Mouse (Mus musculus) hindbrain, embryonic 12.5 days (tissue): Measurements from ENCODE around the gene Lce1d. TPM values are rescaled to one million over a fixed set of nuclear protein-coding genes. Genes with fewer than 3 reads are reported as not detected.

Experiments used
- ATAC-seq: fragments of 200-750 bp; cut with Nextera tagmentation; 2 replicates; pipeline ENCODE4 v1.8.0; 2017; ENCODE audit warnings: moderate TSS enrichment; ENCODE audit not compliant: low FRiP score
- H3K27ac ChIP-seq: fragments of 300-500 bp; sonication (generic); 2 replicates; pipeline ENCODE4 v1.5.1; 2016; ENCODE audit warnings: mild to moderate bottlenecking
- H3K27me3 ChIP-seq: fragments of 300-500 bp; sonication (generic); 2 replicates; pipeline ENCODE4 v1.6.1; 2016; ENCODE audit warnings: mild to moderate bottlenecking
- H3K36me3 ChIP-seq: fragments of 300-500 bp; sonication (generic); 2 replicates; pipeline ENCODE4 v1.6.1; 2016; ENCODE audit warnings: mild to moderate bottlenecking
- H3K4me1 ChIP-seq: fragments of 300-500 bp; sonication (generic); 2 replicates; pipeline ENCODE4 v1.6.1; 2016
- H3K4me2 ChIP-seq: fragments of 300-500 bp; sonication (generic); replicated peaks from 2 replicates; pipeline ENCODE4 v1.6.1; 2016; ENCODE audit warnings: mild to moderate bottlenecking
- H3K4me3 ChIP-seq: fragments of 300-500 bp; sonication (generic); 2 replicates; pipeline ENCODE4 v1.5.1; 2016; ENCODE audit warnings: mild to moderate bottlenecking
- H3K9ac ChIP-seq: fragments of 300-500 bp; sonication (generic); 2 replicates; pipeline ENCODE4 v1.6.1; 2016; ENCODE audit warnings: mild to moderate bottlenecking, moderate library complexity
- H3K9me3 ChIP-seq: fragments of 300-500 bp; sonication (generic); replicated peaks from 2 replicates; pipeline ENCODE4 v1.6.1; 2016; ENCODE audit warnings: mild to moderate bottlenecking
- WGBS: fragments of 180-500 bp; shearing (Covaris S2); methylation state at CpG from one replicate; pipeline ENCODE4 v1.1.7; 2016; 5-methylcytosine and 5-hydroxymethylcytosine counted together
- polyA plus RNA-seq: library from polyadenylated mRNA; unstranded; fragments of >200 nt; fragmentation: Nextera tagmentation; extraction: Ambion mirVana; gene quantifications from 2 replicates; pipeline ENCODE4 v1.2.1, GENCODE M21; 2016

Lce1d gene
- polyA plus RNA-seq, 1 experiment from 2014 or later: not detected

- no peaks in the 10 kb centered on the region for H3K4me1 ChIP-seq
- no peak overlapping the region for H3K27ac ChIP-seq
- no peaks in the 10 kb centered on the region for H3K9me3 ChIP-seq
- H3K27me3 ChIP-seq: no peaks in the 10 kb centered on the region
- no peak for ATAC-seq
- no peak overlapping the region for H3K4me2 ChIP-seq
- no peaks in the 10 kb centered on the region for H3K36me3 ChIP-seq
- H3K9ac ChIP-seq: no peak overlapping the region
- 79% methylated on average over 3 of the region's 3 CpGs for WGBS
- no peak overlapping the region for H3K4me3 ChIP-seq
Observed at GRCm38 (mm10) chr3:92638653-92638991, 48.4 kb downstream of the Lce1d start.

- no peak overlapping the region for H3K9ac ChIP-seq
- H3K9me3 ChIP-seq: no peaks in the 10 kb centered on the region
- peak; percentile 16; the same call in 1 of the 2 replicates for ATAC-seq
- H3K4me2 ChIP-seq: no peak overlapping the region
- no peaks in the 10 kb centered on the region for H3K27me3 ChIP-seq
- no peak overlapping the region for H3K4me3 ChIP-seq
- no peaks in the 10 kb centered on the region for H3K4me1 ChIP-seq
- H3K36me3 ChIP-seq: no peaks in the 10 kb centered on the region
- 44% methylated on average over 1 of the region's 1 CpGs for WGBS
- no peak overlapping the region for H3K27ac ChIP-seq
Observed at GRCm38 (mm10) chr3:92637745-92638652, 49.0 kb downstream of the Lce1d start.

Other genes with a start within 250 kb of the Lce1d start
- not detected in 2 replicates for gene Sprr1b, start 248.4 kb downstream of the Lce1d start, polyA plus RNA-seq
- gene Sprr3, start 228.5 kb downstream of the Lce1d start, polyA plus RNA-seq: not detected in 2 replicates
- not detected in 2 replicates for gene Sprr1a, start 201.3 kb downstream of the Lce1d start, polyA plus RNA-seq
- not detected in 2 replicates for gene Sprr4, start 186.7 kb downstream of the Lce1d start, polyA plus RNA-seq
- gene 2310046K23Rik, start 152.7 kb downstream of the Lce1d start, polyA plus RNA-seq: not detected in 2 replicates
- 0.14 TPM in 1 of 2 replicates, not detected in the other for gene Ivl, start 113.5 kb downstream of the Lce1d start, polyA plus RNA-seq
- not detected in 2 replicates for gene Smcp, start 98.2 kb downstream of the Lce1d start, polyA plus RNA-seq
- gene 2210017I01Rik, start 79.7 kb downstream of the Lce1d start, polyA plus RNA-seq: not detected in 2 replicates
- gene Lce6a, start 65.5 kb downstream of the Lce1d start, polyA plus RNA-seq: not detected in 2 replicates
- not detected in 2 replicates for gene Lce1a1, start 38.9 kb downstream of the Lce1d start, polyA plus RNA-seq
- not detected in 2 replicates for gene Lce1b, start 30.3 kb downstream of the Lce1d start, polyA plus RNA-seq
- not detected in 2 replicates for gene Lce1a2, start 16.9 kb downstream of the Lce1d start, polyA plus RNA-seq
- gene Lce1c, start 8.0 kb downstream of the Lce1d start, polyA plus RNA-seq: not detected in 2 replicates
- not detected in 2 replicates for gene Lce1e, start 21.9 kb upstream of the Lce1d start, polyA plus RNA-seq
- gene Lce1f, start 33.1 kb upstream of the Lce1d start, polyA plus RNA-seq: not detected in 2 replicates
- not detected in 2 replicates for gene Gm38119, start 51.9 kb upstream of the Lce1d start, polyA plus RNA-seq
- not detected in 2 replicates for gene Lce1g, start 65.1 kb upstream of the Lce1d start, polyA plus RNA-seq
- gene Lce1h, start 77.9 kb upstream of the Lce1d start, polyA plus RNA-seq: not detected in 2 replicates
- not detected in 2 replicates for gene Lce1i, start 91.7 kb upstream of the Lce1d start, polyA plus RNA-seq
- not detected in 2 replicates for gene Lce1j, start 103.3 kb upstream of the Lce1d start, polyA plus RNA-seq
- not detected in 2 replicates for gene Lce1k, start 120.7 kb upstream of the Lce1d start, polyA plus RNA-seq
- not detected in 2 replicates for gene Kprp, start 140.0 kb upstream of the Lce1d start, polyA plus RNA-seq
- not detected in 2 replicates for gene Lce1l, start 164.1 kb upstream of the Lce1d start, polyA plus RNA-seq
- gene 2310050C09Rik, start 183.0 kb upstream of the Lce1d start, polyA plus RNA-seq: not detected in 2 replicates
- gene Lce3a, start 239.0 kb upstream of the Lce1d start, polyA plus RNA-seq: not detected in 2 replicates
- gene Lce3b, start 245.8 kb upstream of the Lce1d start, polyA plus RNA-seq: not detected in 2 replicates